Mouse (Mus musculus) splenic B cell, adult 2 months (primary cell): Measurements from ENCODE around the gene Gm28230.

Experiments used
- DNase-seq: peaks from one replicate; pipeline ENCODE4 v3.0.0-alpha.2; 2011; ENCODE audit warnings: low read depth, low spot score
- H3K27me3 ChIP-seq: 2 replicates; pipeline ENCODE4 v1.6.1; 2012; ENCODE audit warnings: mild to moderate bottlenecking, low read length, moderate library complexity, mixed read lengths; ENCODE audit not compliant: control insufficient read depth, poor library complexity, insufficient read depth, severe bottlenecking
- H3K36me3 ChIP-seq: 2 replicates; pipeline ENCODE4 v1.6.1; 2012; ENCODE audit warnings: mild to moderate bottlenecking, low read length, moderate library complexity, mixed read lengths; ENCODE audit not compliant: control insufficient read depth, poor library complexity, insufficient read depth, severe bottlenecking

Gm28230 gene

DNA sequence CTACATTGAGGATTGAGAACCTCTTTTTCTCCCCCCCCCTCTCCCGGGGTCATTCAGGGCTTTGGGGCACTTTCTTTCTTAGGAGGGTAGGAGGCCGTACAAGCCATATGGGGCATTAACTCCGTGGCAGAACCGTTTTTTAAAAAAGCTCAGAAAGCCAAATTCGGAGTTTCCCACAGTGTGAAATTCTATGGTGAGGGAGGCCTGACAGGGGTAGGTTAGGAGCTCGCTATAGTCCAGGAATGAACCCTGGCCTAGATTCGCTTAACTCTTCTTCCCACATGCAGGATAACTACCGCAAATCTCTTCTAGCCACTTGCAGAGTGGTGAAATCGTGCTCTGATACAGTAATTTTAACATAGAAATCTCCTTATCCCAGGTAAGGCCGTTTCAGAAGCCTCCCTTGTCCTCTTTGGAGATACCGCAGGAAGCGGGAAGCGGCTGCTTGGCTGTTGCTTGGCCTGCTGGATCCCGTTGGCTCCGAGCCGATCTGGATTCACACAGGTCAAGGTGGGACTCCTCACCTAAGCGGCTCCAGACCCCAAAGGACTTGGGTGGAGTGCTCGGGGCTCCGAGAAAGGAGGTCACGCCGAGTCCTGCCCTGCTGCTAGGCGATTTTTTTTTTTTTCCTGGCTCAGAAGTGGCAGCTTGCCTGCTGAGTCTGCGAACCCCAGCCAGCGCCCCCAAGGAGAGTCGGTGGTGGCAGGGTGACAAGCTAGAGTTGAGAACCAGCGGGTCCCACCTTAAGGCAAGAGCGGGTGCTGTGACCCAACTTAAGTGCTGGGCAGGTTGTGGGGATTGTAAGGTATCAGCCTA lies 8.7 kb downstream of the Gm28230 start:
- Histone ChIP-seq H3K27me3 (peaks cover 2% of the 10 kb centered on the region; the same call in 1 of the 2 replicates), H3K36me3 (no peaks in the 10 kb centered on the region)
- no peak for DNase-seq

- DNase-seq = no peak
- Histone ChIP-seq H3K36me3 (no peaks in the 10 kb centered on the region), H3K27me3 (peaks cover 2% of the 10 kb centered on the region)
These were observed 9.5 kb downstream of the Gm28230 start for GRCm38 (mm10) chr2:74735851-74736687.

GRCm38 (mm10) chr2:74736688-74737577 lies 10.4 kb downstream of the Gm28230 start:
- peaks cover 2% of the 10 kb centered on the region for H3K27me3 ChIP-seq
- no peaks in the 10 kb centered on the region for H3K36me3 ChIP-seq
- DNase-seq = no peak

- DNase-seq = no peak
- H3K27me3 ChIP-seq = peaks cover 2% of the 10 kb centered on the region
- no peaks in the 10 kb centered on the region for H3K36me3 ChIP-seq
These were observed 11.1 kb downstream of the Gm28230 start for GRCm38 (mm10) chr2:74737578-74738070.

DNA sequence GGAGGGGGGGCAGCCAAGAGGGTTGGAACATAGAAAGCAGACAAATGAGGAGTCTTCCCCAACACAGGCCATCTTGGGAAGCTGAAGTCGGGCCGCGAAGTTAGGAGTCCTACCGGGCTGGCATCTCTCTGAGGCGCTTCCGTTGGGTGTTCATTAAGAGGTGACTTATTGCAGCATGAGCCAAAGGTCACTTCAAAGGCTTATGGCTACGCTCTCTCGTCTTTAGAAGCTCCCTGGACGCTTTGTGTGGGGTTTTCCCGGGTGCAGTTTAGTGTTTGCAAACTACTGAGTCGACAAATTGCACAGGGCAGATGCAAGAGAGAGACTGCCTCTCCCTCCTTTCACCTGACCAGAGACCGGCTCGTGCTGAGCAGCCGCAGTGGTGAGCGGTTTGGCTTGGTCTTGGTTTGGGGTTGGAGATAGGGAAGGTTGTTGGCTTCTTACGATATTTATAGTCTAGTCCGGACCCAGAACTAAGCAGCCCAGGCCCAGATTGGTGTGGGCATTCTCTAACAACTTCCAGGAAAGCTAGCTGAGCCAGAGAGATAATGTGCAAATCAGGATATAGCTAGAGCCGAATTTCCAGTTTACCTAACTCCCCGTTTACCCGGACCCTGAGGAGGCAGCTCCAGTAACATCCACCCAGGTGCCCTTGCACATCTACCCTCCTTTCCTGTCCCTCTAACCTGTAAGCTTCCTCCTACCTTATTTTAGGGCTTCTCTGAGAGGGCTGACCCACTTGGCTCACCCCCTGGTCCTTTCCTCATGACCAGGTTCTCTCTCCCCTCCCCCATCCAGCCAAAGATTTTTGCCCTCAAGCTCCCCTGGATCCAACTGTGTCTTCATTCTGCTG lies 12.3 kb downstream of the Gm28230 start:
- Histone ChIP-seq H3K27me3 (peaks cover 2% of the 10 kb centered on the region; the same call in 1 of the 2 replicates), H3K36me3 (no peaks in the 10 kb centered on the region)
- no peak for DNase-seq

DNA sequence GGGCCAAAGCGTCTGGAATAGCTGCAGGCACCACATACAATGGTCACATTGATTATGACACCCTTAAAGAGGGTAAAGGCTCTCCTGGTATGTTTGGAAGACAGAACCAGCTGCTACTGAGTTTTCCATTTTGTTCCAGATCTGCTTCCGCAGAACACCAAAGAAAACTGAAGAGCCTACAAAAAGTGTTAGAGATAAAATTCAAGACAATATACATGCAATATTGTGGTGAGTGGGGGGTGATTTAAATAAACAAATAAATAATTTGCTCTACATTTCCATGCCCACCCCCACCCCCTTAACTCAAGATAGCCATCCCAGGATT lies 12.9 kb downstream of the Gm28230 start:
- DNase-seq = no peak
- no peaks in the 10 kb centered on the region for H3K36me3 ChIP-seq
- H3K27me3 ChIP-seq = peaks cover 2% of the 10 kb centered on the region; the same call in 1 of the 2 replicates

DNA sequence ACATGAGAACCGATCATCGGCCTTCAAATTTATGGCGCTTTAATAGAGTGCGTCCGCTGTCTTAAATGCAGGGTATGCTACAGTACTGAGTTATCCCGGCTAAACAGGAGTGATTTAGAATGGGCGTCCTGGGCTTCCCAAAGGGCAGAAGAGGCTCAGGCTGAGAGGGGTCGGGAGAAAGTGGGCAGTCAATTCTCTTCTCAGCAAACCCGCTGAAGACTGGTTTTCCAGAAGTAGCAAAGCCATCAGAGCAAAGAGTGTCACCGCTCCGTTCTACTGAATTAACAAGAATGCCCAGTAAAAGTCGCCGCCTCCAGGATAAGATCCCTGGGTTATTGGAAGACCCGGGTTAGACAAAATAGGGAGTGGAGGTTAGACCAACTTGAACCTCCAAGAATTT lies 13.3 kb downstream of the Gm28230 start:
- Histone ChIP-seq H3K27me3 (peaks cover 2% of the 10 kb centered on the region; the same call in 1 of the 2 replicates), H3K36me3 (no peaks in the 10 kb centered on the region)
- no peak for DNase-seq

GRCm38 (mm10) chr2:74740311-74741091 lies 14.0 kb downstream of the Gm28230 start:
- Histone ChIP-seq H3K27me3 (peaks cover 2% of the 10 kb centered on the region; the same call in 1 of the 2 replicates), H3K36me3 (no peaks in the 10 kb centered on the region)
- DNase-seq = no peak

GRCm38 (mm10) chr2:74741252-74741978 lies 14.9 kb downstream of the Gm28230 start:
- Histone ChIP-seq H3K36me3 (no peaks in the 10 kb centered on the region), H3K27me3 (peaks cover 2% of the 10 kb centered on the region; the same call in 1 of the 2 replicates)
- DNase-seq = no peak

DNA sequence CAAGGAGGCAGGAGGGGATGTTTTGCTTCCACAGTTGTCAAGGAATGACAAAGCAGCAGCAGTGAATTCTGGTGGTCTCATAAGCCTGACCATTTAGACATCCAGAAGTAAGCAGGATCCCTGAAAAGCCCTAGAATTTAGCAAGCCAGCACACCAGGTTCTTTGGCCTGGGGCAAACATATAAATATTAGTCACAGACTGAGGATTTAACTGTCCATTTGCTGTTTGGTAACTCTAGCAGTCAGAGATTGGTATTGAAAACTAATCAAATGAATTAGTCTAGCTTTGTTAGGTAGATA lies 15.4 kb downstream of the Gm28230 start:
- H3K27me3 ChIP-seq = peaks cover 2% of the 10 kb centered on the region; the same call in 1 of the 2 replicates
- H3K36me3 ChIP-seq = no peaks in the 10 kb centered on the region
- DNase-seq = no peak

GRCm38 (mm10) chr2:74745540-74746297 lies 19.2 kb downstream of the Gm28230 start:
- H3K27me3 ChIP-seq = no peaks in the 10 kb centered on the region
- no peaks in the 10 kb centered on the region for H3K36me3 ChIP-seq
- DNase-seq = no peak

GRCm38 (mm10) chr2:74746298-74746921 lies 19.9 kb downstream of the Gm28230 start:
- H3K36me3 ChIP-seq = no peaks in the 10 kb centered on the region
- no peaks in the 10 kb centered on the region for H3K27me3 ChIP-seq
- no peak for DNase-seq
